Mouse (Mus musculus) urinary bladder, postnatal 4 days (tissue): ENCODE data around the gene Ndufv1.
"Not testable (repeated sequence)": the region's sequence is repeated elsewhere in the genome, so short reads cannot be mapped to it uniquely, and the experiment has no call there.

ENCODE experiments used
- DNase-seq, 2 experiments: peaks; one replicate each; pipeline ENCODE4 v3.0.0; 2021 to 2022; ENCODE audit warnings: low spot score in 2 of 2

Gene Ndufv1

GRCm38 (mm10) chr19:4012432-4013022, at the start of gene Ndufv1:
Ndufv1 (minus strand) TSS chr19:4012806.
- DNase-seq: peak; percentile 92 to 94

GRCm38 (mm10) chr19:4060899-4061465, 48.4 kb upstream of the Ndufv1 start:
- DNase-seq: no peak

GRCm38 (mm10) chr19:4060044-4060898, 47.7 kb upstream of the Ndufv1 start:
- not testable (repeated sequence) for DNase-seq

- no peak for DNase-seq
Observed at GRCm38 (mm10) chr19:4059069-4059740, 46.6 kb upstream of the Ndufv1 start, which contains the start of gene Gstp3. Gstp3 (minus strand) TSS chr19:4059569.

GRCm38 (mm10) chr19:4058581-4058980, 46.0 kb upstream of the Ndufv1 start:
- DNase-seq: no peak

GRCm38 (mm10) chr19:4057962-4058361, 45.4 kb upstream of the Ndufv1 start:
- no peak for DNase-seq

- no peak for DNase-seq
Observed at GRCm38 (mm10) chr19:4057389-4057788, 44.8 kb upstream of the Ndufv1 start.

- DNase-seq: no peak
Observed at GRCm38 (mm10) chr19:4056727-4057126, 44.1 kb upstream of the Ndufv1 start.

- DNase-seq: no peak
Observed at GRCm38 (mm10) chr19:4055947-4056693, 43.5 kb upstream of the Ndufv1 start.

GRCm38 (mm10) chr19:4055216-4055946, 42.8 kb upstream of the Ndufv1 start:
- DNase-seq: no peak

- DNase-seq: no peak
Observed at GRCm38 (mm10) chr19:4054613-4055012, 42.0 kb upstream of the Ndufv1 start.

GRCm38 (mm10) chr19:4052516-4053030, 40.0 kb upstream of the Ndufv1 start:
- no peak for DNase-seq

GRCm38 (mm10) chr19:4051741-4052515, 39.3 kb upstream of the Ndufv1 start:
- peak; percentile 37 to 83 for DNase-seq

- DNase-seq: no peak
Observed at GRCm38 (mm10) chr19:4051016-4051415, 38.4 kb upstream of the Ndufv1 start.

- not testable (repeated sequence) for DNase-seq
Observed at GRCm38 (mm10) chr19:4049069-4049468, 36.5 kb upstream of the Ndufv1 start.

GRCm38 (mm10) chr19:4047859-4048258, 35.3 kb upstream of the Ndufv1 start:
- DNase-seq: peak; percentile 38 to 81

GRCm38 (mm10) chr19:4046866-4047254, 34.3 kb upstream of the Ndufv1 start:
- DNase-seq: no peak

GRCm38 (mm10) chr19:4045966-4046865, 33.6 kb upstream of the Ndufv1 start, which contains the start of gene Gstp2:
Gstp2 (minus strand) TSS chr19:4046023.
- peak; percentile 72 to 75 for DNase-seq

- not testable (repeated sequence) for DNase-seq
Observed at GRCm38 (mm10) chr19:4044109-4044508, 31.5 kb upstream of the Ndufv1 start.
